Mouse (Mus musculus) heart, adult 8-10 months (tissue): ENCODE data around the gene Slc36a1. TPM values are rescaled to one million over a fixed set of nuclear protein-coding genes. Genes with fewer than 3 reads are reported as not detected.

Experiments used
- DNase-seq: peaks from one replicate; pipeline ENCODE4 v3.0.0; 2022; ENCODE audit warnings: low spot score
- total RNA-seq, 4 experiments: library from RNA; stranded (reverse); gene quantifications; 2 replicates each; pipeline ENCODE4 v1.2.4; 2022

Slc36a1 gene
- total RNA-seq, result 10 to 100 TPM in 3 of 4 experiments, 1 to 10 TPM in 1; 8.8 to 12.1 (median 10.4) TPM

DNA sequence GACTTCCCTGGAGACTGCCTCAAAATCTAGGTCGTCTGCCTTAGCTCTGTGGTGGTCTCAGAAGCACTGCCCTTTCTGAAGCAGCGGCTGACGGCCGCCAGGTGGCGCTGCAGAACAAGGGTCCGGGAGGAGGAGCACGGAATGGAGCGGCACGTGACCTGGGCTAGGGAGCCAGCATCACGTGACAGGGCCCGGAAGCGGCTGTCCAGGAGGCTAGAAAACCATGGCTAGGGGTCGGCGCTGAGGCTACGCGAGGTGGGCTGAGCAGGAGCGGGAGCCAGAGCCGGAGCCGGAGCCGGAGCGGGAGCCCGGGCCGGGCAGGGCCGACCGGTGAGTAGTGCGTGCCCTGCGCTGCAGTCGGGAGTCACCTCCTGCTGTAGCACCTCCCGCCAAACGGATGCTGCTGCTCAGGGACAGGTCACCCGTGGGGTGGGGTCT lies at the start of gene Slc36a1:
Gene Slc36a1 (plus strand): TSS at position 192 of the 438 bp plus-strand sequence.
- DNase-seq, result peak; percentile 94

- DNase-seq, result no peak
These were observed 49.6 kb upstream of the Slc36a1 start for GRCm38 (mm10) chr11:55154398-55155069.

DNA sequence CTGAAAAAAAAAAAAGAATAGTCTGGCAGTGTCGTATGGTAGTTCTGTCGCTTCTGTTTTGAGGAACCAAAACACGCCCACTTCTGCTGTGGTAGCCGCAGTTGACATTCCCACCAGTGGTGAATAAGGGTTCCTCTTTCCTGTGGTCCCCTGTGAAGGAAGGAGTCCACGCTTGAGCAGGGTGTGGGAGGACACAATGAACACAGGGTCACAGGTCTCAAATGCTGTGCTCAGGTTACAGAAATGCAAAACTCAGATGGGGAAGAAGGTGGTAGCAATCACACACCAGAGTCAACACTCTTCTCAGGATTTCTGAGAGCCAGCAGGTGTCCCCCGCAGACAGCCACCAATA lies 49.1 kb upstream of the Slc36a1 start:
- peak; percentile 29 for DNase-seq

DNA sequence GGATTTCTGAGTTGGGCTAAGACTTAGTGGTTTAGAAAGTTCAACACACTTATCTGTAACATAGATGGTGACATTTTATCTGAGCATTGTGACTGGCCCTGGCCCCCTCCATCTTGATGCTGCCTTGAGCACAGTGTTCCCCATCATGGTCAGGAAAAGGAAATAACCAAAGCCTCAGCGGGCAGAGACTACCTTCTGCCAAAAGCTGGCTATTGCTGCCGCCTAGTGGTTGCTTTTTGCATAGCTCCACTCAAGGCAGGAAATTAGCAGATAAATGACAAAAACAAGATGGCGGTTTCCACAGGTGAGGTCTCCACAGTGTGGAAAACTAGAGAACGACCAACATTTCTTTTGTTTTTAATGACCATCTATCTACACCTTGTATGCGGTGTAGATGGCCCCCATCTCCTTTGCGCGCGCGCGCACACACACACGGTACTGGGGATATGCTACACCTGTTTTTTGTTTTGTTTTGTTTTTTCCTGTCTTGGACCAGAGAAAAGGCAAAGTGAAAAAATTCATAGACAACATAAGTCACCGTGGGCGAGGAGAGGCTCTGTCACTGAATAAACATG lies 45.3 kb upstream of the Slc36a1 start:
- DNase-seq, result peak; percentile 73

DNA sequence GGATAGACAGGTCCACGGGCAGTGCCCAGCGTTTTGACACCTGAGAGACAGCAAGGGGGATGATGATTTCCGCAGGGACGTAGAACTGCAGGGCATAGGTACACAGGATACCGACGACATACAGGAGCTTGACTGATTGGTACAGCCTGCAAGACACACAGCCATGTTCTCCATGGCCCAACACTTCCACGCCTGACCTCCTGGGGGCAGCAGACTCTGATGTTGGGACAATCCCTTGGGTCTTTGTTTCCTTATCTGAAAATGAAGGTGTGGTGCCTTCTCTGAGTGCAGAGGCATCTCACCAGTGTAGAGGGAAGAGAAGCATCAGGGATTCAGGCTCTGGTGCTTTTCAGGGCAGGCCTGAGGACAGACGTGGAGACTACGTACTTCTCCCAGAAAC lies 41.5 kb upstream of the Slc36a1 start:
- DNase-seq, result no peak

GRCm38 (mm10) chr11:55164723-55165122 lies 39.4 kb upstream of the Slc36a1 start:
- no peak for DNase-seq

- DNase-seq, result no peak
These were observed 38.4 kb upstream of the Slc36a1 start for GRCm38 (mm10) chr11:55165748-55166147.

GRCm38 (mm10) chr11:55168504-55168903 lies 35.6 kb upstream of the Slc36a1 start:
- no peak for DNase-seq

DNA sequence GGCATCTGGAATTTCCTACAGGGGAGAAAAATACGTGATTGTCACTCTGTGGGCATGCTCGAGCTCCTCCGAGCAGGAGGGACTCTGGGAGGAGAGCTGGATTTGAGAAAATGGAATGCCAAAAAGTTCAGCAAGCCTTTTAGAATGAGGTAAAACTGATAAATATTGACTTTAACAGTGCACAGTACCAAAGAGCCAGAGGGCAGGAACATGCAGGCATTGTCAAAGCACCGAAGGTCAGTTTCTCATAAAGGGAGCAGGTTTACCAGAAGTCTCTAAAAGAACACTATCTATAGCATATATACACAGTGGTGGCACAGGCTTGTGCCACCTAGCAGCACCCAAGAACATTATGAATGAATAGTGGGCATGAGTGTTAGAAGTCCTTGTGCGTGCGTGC lies 35.2 kb upstream of the Slc36a1 start:
- DNase-seq, result no peak

GRCm38 (mm10) chr11:55170501-55170900 lies 33.6 kb upstream of the Slc36a1 start:
- DNase-seq, result no peak

DNA sequence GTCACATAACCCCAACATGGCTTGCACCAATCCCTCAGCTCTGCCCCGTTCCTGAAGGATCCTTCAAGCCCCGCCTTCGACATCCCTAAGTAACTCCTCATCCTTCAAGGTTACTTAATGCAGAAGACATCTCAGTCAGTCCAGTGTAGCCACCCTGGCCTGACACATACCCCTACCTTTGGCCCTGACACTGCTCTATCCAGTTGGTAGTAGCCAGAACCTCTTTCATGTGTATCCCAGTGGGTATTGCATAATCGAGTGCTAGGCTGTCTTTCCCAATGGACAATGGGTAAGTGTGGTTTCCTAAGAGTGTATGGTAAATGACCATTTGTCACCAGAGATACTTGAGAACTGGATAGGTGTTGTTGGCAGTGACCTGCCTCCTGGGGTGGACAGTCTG lies 25.3 kb upstream of the Slc36a1 start:
- no peak for DNase-seq

DNA sequence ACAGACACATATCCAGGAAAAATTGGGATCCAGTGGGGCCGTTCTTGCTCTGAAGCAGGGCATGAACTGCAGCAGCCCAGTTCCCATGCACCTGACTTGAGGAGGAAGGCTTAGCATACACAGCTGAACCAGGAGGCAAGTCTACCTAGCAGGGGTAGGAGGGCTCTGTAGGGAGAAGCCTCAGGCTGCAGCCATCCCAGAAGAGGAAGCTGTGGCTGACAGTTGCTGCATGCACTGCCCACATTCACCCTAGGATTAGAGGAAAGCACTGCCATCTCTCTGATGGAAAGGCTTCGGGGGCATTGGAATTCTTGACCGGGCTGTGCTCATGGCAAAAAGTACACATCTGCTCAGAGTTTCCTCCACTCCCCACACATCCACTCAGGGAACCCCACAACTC lies 24.3 kb upstream of the Slc36a1 start:
- DNase-seq, result no peak

DNA sequence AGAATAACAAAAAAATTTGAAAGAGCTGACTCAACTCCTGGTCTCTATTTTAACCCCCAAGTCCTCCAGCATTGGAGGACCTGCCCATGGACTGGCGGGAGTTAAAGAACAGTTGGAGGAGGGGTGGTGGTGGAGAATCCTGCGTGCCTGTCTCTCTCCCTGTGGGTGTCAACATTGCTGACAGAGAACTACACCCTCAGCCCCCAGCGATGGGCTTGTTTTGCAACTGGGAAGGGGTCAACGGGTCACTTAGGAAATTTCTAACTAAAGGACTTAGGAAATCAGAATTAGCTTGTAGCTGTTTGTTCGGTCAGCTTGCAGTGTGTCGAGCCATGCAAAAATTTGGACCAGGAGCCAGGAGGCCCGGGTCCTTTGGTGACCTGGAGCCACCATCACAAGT lies 21.0 kb upstream of the Slc36a1 start:
- DNase-seq, result no peak

DNA sequence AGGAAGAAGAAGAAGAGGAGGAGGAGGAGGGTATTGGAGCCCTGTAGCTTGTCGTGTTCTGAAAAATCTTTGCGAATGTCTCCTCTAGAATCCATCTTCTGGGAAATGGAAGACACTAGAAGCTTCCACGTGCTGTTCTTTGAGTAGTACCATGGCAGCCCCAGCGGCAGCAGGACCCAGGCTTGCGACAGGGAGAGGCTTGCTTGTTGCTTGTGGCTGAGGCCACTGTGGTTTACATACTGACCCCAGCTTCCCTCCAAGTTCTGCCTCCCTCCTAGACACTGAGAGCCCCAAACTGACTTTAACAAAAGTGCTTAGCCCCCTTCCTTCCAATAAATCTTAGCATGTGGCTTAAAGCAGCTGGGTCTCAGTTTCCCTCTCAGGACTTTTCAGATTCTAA lies 19.9 kb upstream of the Slc36a1 start:
- DNase-seq, result no peak

DNA sequence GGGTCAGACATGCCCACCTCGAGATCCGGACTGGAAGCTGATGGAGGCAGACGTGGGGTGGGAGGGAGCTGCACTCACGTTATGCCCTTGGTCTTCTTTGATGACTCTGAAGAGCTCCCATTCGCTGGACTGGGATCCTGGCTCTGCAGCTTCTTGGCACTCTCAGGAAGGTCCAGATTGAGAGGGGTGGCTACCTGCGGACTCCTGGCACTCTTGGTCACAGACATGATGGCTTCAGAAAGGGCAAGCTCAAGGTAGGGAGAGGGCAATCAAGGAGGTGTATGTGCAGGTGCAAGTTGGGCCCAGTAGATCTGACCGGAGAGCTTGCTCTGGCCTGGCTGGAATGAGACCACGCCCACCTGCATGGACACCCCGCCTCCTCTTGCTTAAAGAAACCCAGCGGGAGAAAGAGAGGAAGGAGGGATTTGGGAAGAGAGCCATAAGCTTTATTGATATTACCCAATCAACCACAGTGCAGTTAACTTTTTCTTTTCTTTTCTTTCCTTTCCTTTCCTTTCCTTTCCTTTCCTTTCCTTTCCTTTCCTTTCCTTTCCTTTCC lies 19.3 kb upstream of the Slc36a1 start, which contains the start of gene Slc36a2:
Gene Slc36a2 (minus strand): TSS at position 345 of the 559 bp plus-strand sequence.
- DNase-seq, result no peak

DNA sequence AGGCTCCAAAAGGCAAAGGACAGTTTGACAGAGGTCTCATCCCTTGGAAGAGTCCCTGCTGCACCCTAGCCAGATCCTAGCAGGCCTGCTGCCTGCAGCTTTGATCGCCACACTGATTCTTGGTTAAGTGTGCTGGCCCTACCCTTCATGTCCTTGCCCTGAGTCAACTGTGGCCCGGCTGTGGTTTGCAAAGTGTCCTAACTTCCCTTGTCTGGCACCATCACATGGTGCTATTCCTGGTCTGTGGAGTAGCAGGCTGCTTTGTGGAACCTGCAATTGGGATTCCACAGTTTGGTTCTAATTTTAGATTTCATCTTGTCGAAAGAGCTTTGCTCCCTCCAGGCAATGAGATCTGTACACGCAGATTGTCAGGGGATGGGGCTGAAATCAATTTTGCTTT lies 16.9 kb upstream of the Slc36a1 start:
- peak; percentile 26 for DNase-seq

DNA sequence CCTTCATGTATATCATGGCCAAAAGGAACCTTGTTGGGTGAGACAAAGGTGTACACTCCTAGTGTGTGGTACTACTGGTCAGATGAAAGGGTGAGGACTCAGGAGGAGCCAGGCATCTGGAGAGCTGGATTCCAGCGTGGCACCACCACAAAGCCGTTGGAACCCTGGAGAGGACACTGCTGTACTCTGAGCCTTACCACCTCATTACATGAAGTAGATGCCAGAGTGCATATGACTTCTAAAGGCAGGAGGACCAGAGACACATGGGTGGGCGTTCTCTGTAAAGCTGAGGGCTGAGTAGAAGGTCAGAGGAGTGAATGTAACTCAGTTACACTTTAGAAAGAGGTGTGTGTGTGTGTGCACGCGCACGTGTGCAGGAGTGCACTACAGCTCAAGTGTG lies 16.4 kb upstream of the Slc36a1 start:
- DNase-seq, result no peak

DNA sequence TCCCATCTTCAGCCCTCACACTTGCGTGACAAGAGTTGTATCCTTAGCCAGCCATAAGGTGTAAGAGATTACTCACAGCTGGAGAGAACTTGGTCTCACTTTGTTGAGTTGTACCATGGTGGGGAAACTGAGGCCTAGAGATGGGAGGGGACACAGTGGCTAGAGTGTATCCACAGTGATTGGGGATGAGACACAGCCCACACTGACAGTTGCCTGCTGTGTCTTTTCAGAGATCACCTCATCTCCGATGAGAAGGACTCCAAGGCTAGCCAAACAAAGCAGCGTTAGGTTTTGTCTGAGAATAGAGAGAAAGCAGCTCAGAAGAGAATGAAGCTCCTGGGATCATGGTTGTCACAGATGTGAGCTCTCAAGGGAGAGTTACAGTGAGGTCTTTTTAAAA lies 13.9 kb upstream of the Slc36a1 start:
- no peak for DNase-seq

DNA sequence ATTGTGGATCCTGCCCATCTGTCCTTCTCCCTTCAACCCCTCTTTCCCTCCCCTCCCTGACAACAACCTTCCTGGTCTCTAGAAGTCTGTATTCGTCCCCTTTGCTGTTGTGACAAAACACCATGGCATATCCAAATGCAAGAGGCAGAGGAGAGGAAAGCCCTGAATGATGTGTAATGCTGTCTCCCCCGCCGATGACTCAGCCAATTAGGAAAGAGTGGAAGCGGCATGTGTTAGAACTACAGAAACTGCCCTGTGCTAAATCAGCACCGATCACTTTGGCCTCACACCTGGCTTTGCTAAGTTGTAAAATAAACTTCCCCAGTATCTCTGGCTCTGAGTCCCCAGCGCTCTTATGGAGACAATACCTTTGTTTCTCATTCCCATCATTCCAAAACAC lies 7.1 kb upstream of the Slc36a1 start:
- no peak for DNase-seq

GRCm38 (mm10) chr11:55197740-55198510 lies 6.2 kb upstream of the Slc36a1 start:
- DNase-seq, result no peak

GRCm38 (mm10) chr11:55204602-55205001 lies 452 bp downstream of the Slc36a1 start:
- DNase-seq, result peak; percentile 24

GRCm38 (mm10) chr11:55208001-55208690 lies 4.0 kb downstream of the Slc36a1 start:
- no peak for DNase-seq
